Mouse (Mus musculus) liver, embryonic 16.5 days (tissue): ENCODE results near the gene Cela3b. TPM values are rescaled to one million over a fixed set of nuclear protein-coding genes. Genes with fewer than 3 reads are reported as not detected.

Source experiments
- ATAC-seq: fragments of 200-750 bp; cut with Nextera tagmentation; 2 replicates; pipeline ENCODE4 v1.8.0; 2017; ENCODE audit warnings: low read depth, mild to moderate bottlenecking, moderate number of reproducible peaks, moderate library complexity
- H3K27ac ChIP-seq: fragments of 300-500 bp; sonication (generic); 2 replicates; pipeline ENCODE4 v1.5.1; 2014; ENCODE audit warnings: mild to moderate bottlenecking, low read length
- H3K27me3 ChIP-seq: fragments of 300-500 bp; sonication (generic); 2 replicates; pipeline ENCODE4 v1.6.1; 2014; ENCODE audit warnings: low read depth, low read length, mixed read lengths; ENCODE audit not compliant: control insufficient read depth, insufficient read depth
- H3K36me3 ChIP-seq: fragments of 300-500 bp; sonication (generic); 2 replicates; pipeline ENCODE4 v1.6.1; 2014; ENCODE audit warnings: mild to moderate bottlenecking; ENCODE audit not compliant: control insufficient read depth, insufficient read depth
- H3K4me1 ChIP-seq: fragments of 300-500 bp; sonication (generic); 2 replicates; pipeline ENCODE4 v1.6.1; 2014; ENCODE audit warnings: low read depth, low read length, mixed read lengths; ENCODE audit not compliant: control insufficient read depth
- H3K4me2 ChIP-seq: fragments of 300-500 bp; sonication (generic); 2 replicates; pipeline ENCODE4 v1.6.1; 2014; ENCODE audit warnings: low read depth, low read length, mixed read lengths
- H3K4me3 ChIP-seq: fragments of 300-500 bp; sonication (generic); 2 replicates; pipeline ENCODE4 v1.5.1; 2014; ENCODE audit warnings: low read depth, mild to moderate bottlenecking, low read length
- H3K9ac ChIP-seq: fragments of 300-500 bp; sonication (generic); 2 replicates; pipeline ENCODE4 v1.6.1; 2014; ENCODE audit warnings: low read depth, low read length
- H3K9me3 ChIP-seq: fragments of 300-500 bp; sonication (generic); replicated peaks from 2 replicates; pipeline ENCODE4 v1.6.1; 2016; ENCODE audit warnings: low read length; ENCODE audit not compliant: control insufficient read depth
- WGBS: fragments of 180-500 bp; shearing (Covaris S2); extraction: QIAGEN DNeasy Blood & Tissue Kit; methylation state at CpG from one replicate; pipeline ENCODE4 v1.1.7; 2014; ENCODE audit not compliant: insufficient replicate concordance; 5-methylcytosine and 5-hydroxymethylcytosine counted together
- polyA plus RNA-seq: library from polyadenylated mRNA; unstranded; fragments of >200 nt; fragmentation: Nextera tagmentation; extraction: Ambion mirVana; gene quantifications from 2 replicates; pipeline ENCODE4 v1.2.1, GENCODE M21; 2015

Gene Cela3b
- polyA plus RNA-seq: 0.46 and 6.1 TPM in 2 replicates

DNA sequence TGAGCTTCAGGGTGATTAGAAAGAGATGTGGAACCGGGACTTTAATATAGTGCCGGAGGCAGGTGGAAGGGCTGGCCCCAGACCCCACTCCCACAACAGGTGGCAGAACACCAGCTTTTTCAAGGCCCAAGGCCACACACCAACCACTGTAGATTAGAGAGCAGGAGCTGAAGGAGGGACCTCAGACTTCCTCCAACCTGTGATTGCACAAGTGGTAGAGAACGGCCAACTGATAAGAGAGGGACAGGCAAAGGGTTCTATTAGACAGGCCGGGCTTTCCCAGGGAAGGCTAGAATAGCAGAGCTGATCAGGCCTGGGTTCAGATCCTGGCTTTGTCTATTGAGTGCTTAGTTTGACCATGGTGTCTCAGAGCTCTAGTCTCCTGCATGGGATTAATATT, at the start of gene Cela3b:
Gene Cela3b, minus strand, starts transcription at position 39 of the 400 bp plus-strand sequence.
- no peaks in the 10 kb centered on the region for H3K9me3 ChIP-seq
- 23% methylated on average over 4 of the region's 4 CpGs for WGBS
- no peak within 1 kb of the TSS for H3K9ac ChIP-seq
- H3K4me2 ChIP-seq: no peak within 1 kb of the TSS
- peak; percentile 43; the same call in 1 of the 2 replicates for ATAC-seq
- H3K27ac ChIP-seq: no peak within 1 kb of the TSS
- H3K4me1 ChIP-seq: no peaks in the 10 kb centered on the region
- no peaks in the 10 kb centered on the region for H3K27me3 ChIP-seq
- no peaks in the 10 kb centered on the region for H3K36me3 ChIP-seq
- no peak within 1 kb of the TSS for H3K4me3 ChIP-seq

DNA sequence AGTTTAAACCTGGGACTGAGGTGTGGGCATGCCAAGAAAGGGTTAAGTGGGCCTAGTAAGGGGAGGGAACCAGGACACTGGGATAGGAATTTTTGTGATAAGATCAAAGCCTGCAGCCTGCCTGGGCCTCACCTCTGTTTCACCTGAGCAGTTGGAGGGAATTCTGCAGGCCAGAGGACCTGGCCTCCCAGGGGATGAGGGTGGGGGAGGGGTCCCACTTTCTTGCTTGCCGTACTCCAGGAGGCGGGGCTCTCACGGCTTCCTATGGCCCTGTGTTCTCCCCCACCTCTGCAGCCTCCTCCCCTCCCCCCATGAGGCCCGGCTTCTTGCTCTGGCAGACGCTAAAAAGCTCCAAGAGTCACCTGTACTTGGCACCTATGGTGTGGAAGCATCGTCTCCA, 49.4 kb upstream of the Cela3b start:
- peak overlapping the region; percentile 42 for H3K27ac ChIP-seq
- WGBS: 31% methylated on average over 6 of the region's 6 CpGs
- no peaks in the 10 kb centered on the region for H3K36me3 ChIP-seq
- H3K9ac ChIP-seq: no peak overlapping the region
- peaks cover 44% of the 10 kb centered on the region for H3K4me1 ChIP-seq
- H3K4me3 ChIP-seq: no peak overlapping the region
- no peaks in the 10 kb centered on the region for H3K27me3 ChIP-seq
- H3K9me3 ChIP-seq: no peaks in the 10 kb centered on the region
- no peak for ATAC-seq
- no peak overlapping the region for H3K4me2 ChIP-seq

DNA sequence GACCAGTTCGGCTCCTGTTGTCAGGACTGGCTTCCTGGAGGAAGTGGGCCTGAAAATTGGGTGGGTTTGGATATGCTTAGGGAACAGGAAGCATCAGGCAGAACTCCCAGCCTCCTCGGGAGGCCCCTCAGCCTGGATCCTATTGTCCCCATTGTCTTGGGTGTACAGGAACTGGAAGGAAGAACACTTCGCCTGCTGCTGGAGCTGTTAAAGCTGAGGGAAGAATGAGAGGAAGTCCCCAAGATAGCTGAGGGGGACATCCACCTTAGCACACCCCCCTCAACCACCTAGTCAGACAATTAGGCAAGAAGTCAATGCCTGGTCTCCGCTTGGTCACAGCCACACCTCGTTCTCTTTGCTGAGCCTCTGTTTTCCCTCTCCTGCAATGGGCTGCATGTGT, 48.0 kb upstream of the Cela3b start:
- Histone ChIP-seq H3K4me1 (peaks cover 32% of the 10 kb centered on the region), H3K9ac (no peak overlapping the region), H3K4me2 (no peak overlapping the region), H3K27me3 (no peaks in the 10 kb centered on the region), H3K9me3 (no peaks in the 10 kb centered on the region), H3K36me3 (no peaks in the 10 kb centered on the region), H3K27ac (no peak overlapping the region; the same call in 1 of the 2 replicates), H3K4me3 (no peak overlapping the region)
- WGBS: 47% methylated on average over 5 of the region's 5 CpGs
- no peak for ATAC-seq

DNA sequence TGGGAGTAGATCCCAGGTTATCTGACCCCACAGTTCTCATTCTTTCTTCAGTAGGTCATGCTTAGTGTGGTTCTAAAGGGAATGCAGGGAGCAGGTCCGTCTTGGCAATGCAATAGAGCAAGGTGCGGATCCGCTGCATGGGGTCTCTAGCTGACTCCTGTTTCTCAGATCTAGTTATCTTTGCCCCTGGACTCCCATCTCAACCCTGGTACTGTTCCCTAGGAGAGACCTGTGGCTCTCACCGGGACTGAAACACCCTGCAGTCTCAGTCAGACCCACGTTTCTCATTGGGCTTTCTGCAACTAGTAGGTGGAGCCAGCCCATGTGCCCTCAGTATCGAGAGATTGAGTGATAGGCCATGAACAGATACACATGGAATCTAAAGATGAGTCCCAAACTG, 47.3 kb upstream of the Cela3b start:
- Histone ChIP-seq H3K4me1 (peaks cover 32% of the 10 kb centered on the region), H3K9ac (no peak overlapping the region), H3K9me3 (no peaks in the 10 kb centered on the region), H3K36me3 (no peaks in the 10 kb centered on the region), H3K27ac (no peak overlapping the region), H3K4me3 (no peak overlapping the region), H3K27me3 (no peaks in the 10 kb centered on the region), H3K4me2 (no peak overlapping the region)
- ATAC-seq: no peak
- WGBS: 46% methylated on average over 6 of the region's 6 CpGs

DNA sequence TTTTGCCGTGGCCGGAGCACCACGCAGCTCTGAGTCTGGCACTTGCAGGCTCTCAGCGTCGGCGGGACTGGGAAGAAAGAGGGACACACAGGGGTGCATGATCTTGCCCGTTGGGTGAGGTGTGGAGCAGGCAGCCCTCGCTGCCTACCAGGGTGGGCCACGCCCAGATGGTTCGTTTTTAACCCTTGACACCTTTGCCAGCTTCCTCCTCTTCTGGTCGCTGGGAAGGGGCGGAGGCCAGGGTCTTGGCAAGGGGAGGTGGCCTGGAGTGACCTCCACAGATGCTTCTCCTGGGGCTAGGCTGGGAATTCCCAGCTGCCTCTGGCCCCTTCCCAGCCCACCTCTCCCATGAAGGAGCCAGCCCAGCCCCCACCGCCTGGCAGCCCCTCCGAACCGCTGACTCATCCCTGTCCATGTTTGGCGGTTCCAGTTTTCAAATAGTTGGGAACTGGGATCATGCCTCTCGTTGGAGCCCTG, 46.5 kb upstream of the Cela3b start:
- H3K36me3 ChIP-seq: no peaks in the 10 kb centered on the region
- ATAC-seq: no peak
- no peak overlapping the region for H3K4me2 ChIP-seq
- H3K27ac ChIP-seq: no peak overlapping the region
- H3K9me3 ChIP-seq: no peaks in the 10 kb centered on the region
- no peak overlapping the region for H3K4me3 ChIP-seq
- no peaks in the 10 kb centered on the region for H3K27me3 ChIP-seq
- peaks cover 32% of the 10 kb centered on the region for H3K4me1 ChIP-seq
- 30% methylated on average over 16 of the region's 17 CpGs for WGBS
- no peak overlapping the region for H3K9ac ChIP-seq

DNA sequence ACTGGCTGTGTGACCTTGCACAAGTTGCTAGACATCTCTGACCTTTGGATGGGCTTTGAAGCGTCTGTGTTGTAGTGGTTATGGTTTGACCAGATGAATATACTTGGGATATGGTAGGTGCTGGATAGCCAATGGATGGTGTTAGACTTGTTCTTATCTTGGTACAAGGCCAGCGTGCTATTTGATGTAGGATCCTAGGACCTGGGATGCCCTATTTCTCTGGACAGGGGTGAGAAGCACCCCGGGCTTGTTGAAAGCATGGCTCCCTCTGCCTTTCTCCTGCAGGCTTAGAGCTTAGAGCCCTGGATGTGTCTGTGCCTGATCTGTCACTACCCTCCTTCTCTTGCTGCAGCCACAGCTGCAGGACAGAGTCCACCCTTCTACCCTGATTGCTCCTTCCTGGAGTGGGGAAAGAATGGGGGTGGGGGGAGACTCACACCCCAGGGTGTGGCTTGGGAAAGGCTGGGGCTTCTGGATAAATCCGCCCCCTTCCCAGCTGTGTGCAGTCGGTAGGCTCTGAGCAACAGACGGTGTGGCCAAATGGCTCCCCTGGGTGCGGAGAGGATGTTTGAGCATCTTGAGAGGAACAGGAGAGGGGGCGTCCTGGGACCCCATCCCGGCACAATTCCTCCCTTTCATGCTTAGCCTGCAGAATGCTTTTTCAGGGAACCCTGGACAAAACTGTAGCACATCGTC, 45.9 kb upstream of the Cela3b start:
- Histone ChIP-seq H3K27me3 (no peaks in the 10 kb centered on the region), H3K4me1 (peaks cover 32% of the 10 kb centered on the region), H3K27ac (no peak overlapping the region), H3K9ac (no peak overlapping the region), H3K4me2 (no peak overlapping the region), H3K36me3 (no peaks in the 10 kb centered on the region), H3K9me3 (no peaks in the 10 kb centered on the region), H3K4me3 (no peak overlapping the region)
- ATAC-seq: no peak
- 35% methylated on average over 10 of the region's 10 CpGs for WGBS

DNA sequence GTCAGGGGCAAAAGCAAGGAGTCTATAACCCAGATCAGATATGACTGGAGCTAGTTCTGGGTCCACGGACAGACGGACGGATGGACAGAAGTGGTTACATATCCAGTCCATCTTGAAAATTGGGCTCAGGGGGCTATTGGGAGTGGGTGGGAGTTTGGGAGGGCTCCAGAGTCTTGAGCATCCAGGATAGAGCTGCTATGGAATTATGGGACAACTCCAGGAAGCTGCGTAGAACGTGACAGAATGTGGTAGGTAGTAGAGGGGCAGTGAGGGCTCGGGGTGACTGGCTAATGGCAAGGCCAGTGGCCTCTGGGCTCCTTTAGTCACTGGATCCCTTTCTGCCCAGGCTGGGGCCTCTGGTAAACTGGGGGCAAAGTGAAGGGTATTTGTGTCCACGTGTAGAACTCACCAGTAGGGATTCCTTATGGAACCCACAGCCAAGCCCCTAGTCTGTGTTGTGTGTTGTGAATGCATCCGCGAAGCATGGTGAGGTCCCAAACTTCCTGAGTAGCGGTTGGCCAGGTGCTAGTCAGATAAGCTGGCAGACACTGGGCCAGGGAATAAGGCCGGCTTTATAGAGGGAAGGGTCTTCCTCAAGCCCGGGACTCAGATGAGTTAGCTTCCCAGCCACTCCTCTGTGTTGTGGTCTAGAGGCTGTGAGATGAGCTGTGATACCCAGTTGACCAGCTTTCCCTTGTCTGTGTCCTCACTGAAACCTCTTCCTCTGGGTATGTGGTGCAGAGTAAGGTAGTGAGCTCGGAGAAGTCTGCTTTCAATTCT, 45.1 kb upstream of the Cela3b start:
- no peaks in the 10 kb centered on the region for H3K27me3 ChIP-seq
- H3K27ac ChIP-seq: no peak overlapping the region
- no peak overlapping the region for H3K9ac ChIP-seq
- peaks cover 32% of the 10 kb centered on the region for H3K4me1 ChIP-seq
- no peak overlapping the region for H3K4me2 ChIP-seq
- no peaks in the 10 kb centered on the region for H3K36me3 ChIP-seq
- no peak overlapping the region for H3K4me3 ChIP-seq
- H3K9me3 ChIP-seq: no peaks in the 10 kb centered on the region
- no peak for ATAC-seq
- 61% methylated on average over 13 of the region's 13 CpGs for WGBS

DNA sequence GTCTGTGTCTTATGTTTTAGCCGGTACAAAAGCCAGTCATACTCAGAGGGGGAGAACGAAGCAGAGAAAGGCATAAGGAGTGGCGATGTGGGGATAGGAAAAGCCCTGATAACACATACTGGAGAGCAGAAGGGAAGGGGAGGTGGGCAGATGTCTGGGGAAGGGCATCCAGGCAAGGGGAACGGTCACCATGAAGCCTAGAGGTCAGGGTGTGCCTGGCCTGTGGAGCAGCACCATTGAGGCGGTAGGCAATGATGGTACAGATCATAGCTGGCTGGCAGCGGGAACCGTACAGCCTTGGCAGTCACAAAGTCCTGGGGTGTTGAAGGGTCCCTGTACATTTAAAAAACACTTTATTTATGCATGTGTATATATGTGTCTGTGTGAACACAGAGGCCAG, 44.4 kb upstream of the Cela3b start:
- ATAC-seq: no peak
- no peak overlapping the region for H3K4me3 ChIP-seq
- peaks cover 30% of the 10 kb centered on the region for H3K4me1 ChIP-seq
- no peaks in the 10 kb centered on the region for H3K27me3 ChIP-seq
- no peaks in the 10 kb centered on the region for H3K36me3 ChIP-seq
- H3K27ac ChIP-seq: no peak overlapping the region
- no peak overlapping the region for H3K4me2 ChIP-seq
- H3K9ac ChIP-seq: no peak overlapping the region
- H3K9me3 ChIP-seq: no peaks in the 10 kb centered on the region
- 75% methylated on average over 7 of the region's 7 CpGs for WGBS
